Mouse (Mus musculus) left cerebral cortex, adult 18-20 months (tissue): Measurements from ENCODE around the gene Apol10b. TPM values are rescaled to one million over a fixed set of nuclear protein-coding genes. Genes with fewer than 3 reads are reported as not detected.

Experiments used
- total RNA-seq, 2 experiments: library from RNA; stranded (reverse); gene quantifications; 2 replicates each; pipeline ENCODE4 v1.2.3; 2021

Gene Apol10b
- total RNA-seq, 2 experiments from 2014 or later = 0.19 to 0.26 TPM

Other genes starting within 250 kb of the Apol10b start
- gene Apol7a, start 197.0 kb downstream of the Apol10b start, total RNA-seq = under 1 TPM; 0.23 to 0.30 TPM
- not detected for gene Apol9a, start 185.0 kb downstream of the Apol10b start, total RNA-seq
- under 1 TPM; 0.30 to 0.40 TPM for gene Apol7b, start 148.6 kb downstream of the Apol10b start, total RNA-seq
- not detected for gene Apol10a, start 119.1 kb downstream of the Apol10b start, total RNA-seq
- not detected for gene Apol11a, start 87.9 kb downstream of the Apol10b start, total RNA-seq
- gene Apol7c, start 62.8 kb downstream of the Apol10b start, total RNA-seq = not detected
- not detected for gene 1700025B11Rik, start 34.2 kb downstream of the Apol10b start, total RNA-seq
- not detected for gene Gm36245, start 3.1 kb upstream of the Apol10b start, total RNA-seq
- gene Apol11b, start 47.2 kb upstream of the Apol10b start, total RNA-seq = under 1 TPM in 1 of 2 experiments, not detected in 1; 0.26 TPM
- gene Apol7e, start 102.7 kb upstream of the Apol10b start, total RNA-seq = not detected
- not detected for gene Apol9b, start 132.9 kb upstream of the Apol10b start, total RNA-seq
- 1 to 10 TPM; 7.9 to 9.2 TPM for gene Apol8, start 160.9 kb upstream of the Apol10b start, total RNA-seq
- gene Myh9, start 246.1 kb upstream of the Apol10b start, total RNA-seq = 10 to 100 TPM; 74.4 to 78.9 TPM